22 mouse cellular contexts compared by ENCODE assay signal in genomic region chr7:125516723-125517122, GRCm38 (mm10). TPM values are rescaled to one million over a fixed set of nuclear protein-coding genes. Genes with fewer than 3 reads are reported as not detected.
DNase-seq lines count a peak whose midpoint lies in the region; ATAC-seq lines count a peak whose summit lies in the region.
"Had no signal": no experiment of that assay in that cellular context is flagged by ENCODE, and none has a peak within 500 bp of the region (broad histone marks: within the 10 kb centered on the region; RNA-seq: fewer than 3 reads in every experiment).

No protein-coding gene starts in this region.

- H3K27me3 ChIP-seq in liver, embryonic 11.5 days (replicated peaks; ENCODE audit: control insufficient read depth, insufficient read depth, low read length), result no peaks in the 10 kb centered on the region
- H3K27me3 ChIP-seq: heart, embryonic 13.5 days; hindbrain, embryonic 15.5 days; kidney, embryonic 15.5 days; limb, embryonic 13.5 days; lung, embryonic 15.5 days; neural tube, embryonic 13.5 days had no signal

- H3K27ac ChIP-seq in liver, embryonic 11.5 days (ENCODE audit: low read depth, low read length), result peak overlapping the region; percentile 68
- H3K27ac ChIP-seq: hindbrain, embryonic 15.5 days; lung, embryonic 15.5 days; macrophage; neural tube, embryonic 13.5 days had no signal

- no peaks in the 10 kb centered on the region for H3K36me3 ChIP-seq in liver, embryonic 11.5 days (ENCODE audit: control insufficient read depth, insufficient read depth, low read length)
- H3K36me3 ChIP-seq: heart, embryonic 13.5 days; hindbrain, embryonic 15.5 days; kidney, embryonic 15.5 days; limb, embryonic 13.5 days; lung, embryonic 15.5 days; neural tube, embryonic 13.5 days had no signal

- ATAC-seq in common myeloid progenitor, adult 5-6 weeks (replicated peaks; ENCODE audit: low read depth, poor library complexity, severe bottlenecking), result peak; percentile 52; the same call in 1 of the 2 replicates
- ATAC-seq in liver, embryonic 11.5 days (replicated peaks; ENCODE audit: low FRiP score), result peak; percentile 81
- ATAC-seq in megakaryocyte progenitor cell, adult 5-6 weeks (replicated peaks; ENCODE audit: poor library complexity), result peak; percentile 83
- ATAC-seq in megakaryocyte, adult 5-6 weeks (ENCODE audit: poor library complexity, severe bottlenecking), result no peak
- ATAC-seq: forebrain, embryonic 16.5 days; intestine, embryonic 16.5 days had no signal

- no peak overlapping the region for H3K9ac ChIP-seq in liver, embryonic 11.5 days (ENCODE audit: low read depth, low read length)
- H3K9ac ChIP-seq: heart, embryonic 13.5 days; hindbrain, embryonic 15.5 days; kidney, embryonic 15.5 days; limb, embryonic 13.5 days; lung, embryonic 15.5 days; neural tube, embryonic 13.5 days had no signal

- peak overlapping the region; percentile 34 for H3K4me2 ChIP-seq in liver, embryonic 11.5 days
- H3K4me2 ChIP-seq: heart, embryonic 13.5 days; hindbrain, embryonic 15.5 days; kidney, embryonic 15.5 days; limb, embryonic 13.5 days; lung, embryonic 15.5 days; neural tube, embryonic 13.5 days had no signal

- DNase-seq in adrenal gland, adult 2 months, result peak; percentile 33
- DNase-seq in adrenal gland, postnatal 14 days, result no peak
- DNase-seq in liver, embryonic 11.5 days (ENCODE audit: low spot score), result no peak
- no peak for DNase-seq in spleen, postnatal 14 days (ENCODE audit: low spot score in 2 of 2)
- no peak for DNase-seq in thymus, postnatal 0 days (ENCODE audit: low spot score)
- DNase-seq: adrenal gland, postnatal 10 days; cerebellum, adult 18-20 months; cerebellum, postnatal 25 days; midbrain, embryonic 14.5 days; thymus, postnatal 4 days had no signal

- H3K4me3 ChIP-seq in liver, embryonic 11.5 days (ENCODE audit: low read depth, low read length), result no peak overlapping the region
- H3K4me3 ChIP-seq: heart, embryonic 13.5 days; hindbrain, embryonic 15.5 days; kidney, embryonic 15.5 days; limb, embryonic 13.5 days; lung, embryonic 15.5 days; neural tube, embryonic 13.5 days had no signal

- peaks cover 35% of the 10 kb centered on the region for H3K4me1 ChIP-seq in liver, embryonic 11.5 days (replicated peaks; ENCODE audit: control insufficient read depth, insufficient read depth, low read length)
- H3K4me1 ChIP-seq: hindbrain, embryonic 15.5 days; lung, embryonic 15.5 days; neural tube, embryonic 13.5 days had no signal

- H3K9me3 ChIP-seq in liver, embryonic 11.5 days (ENCODE audit: control insufficient read depth, low read length), result no peaks in the 10 kb centered on the region
- H3K9me3 ChIP-seq: heart, embryonic 13.5 days; hindbrain, embryonic 15.5 days; kidney, embryonic 15.5 days; limb, embryonic 13.5 days; lung, embryonic 15.5 days; neural tube, embryonic 13.5 days had no signal

- WGBS in liver, embryonic 11.5 days, result 46% methylated on average over 8 of the region's 8 CpGs

RNA-seq across cellular contexts. Expression of gene Nsmce1, which starts 25.3 kb away (rescaled TPM):
- total RNA-seq in adrenal gland, adult 2 months (2021), result 10 to 100 TPM; 35.0 to 50.0 TPM
- polyA plus RNA-seq in adrenal gland, adult 2 months (2012; rRNA removed), result 46.7 and 50.8 TPM in 2 replicates
- total RNA-seq in adrenal gland, postnatal 14 days (2021), result 43.3 and 44.6 TPM in 2 replicates
- 75.2 and 99.7 TPM in 2 replicates for total RNA-seq in common myeloid progenitor, adult 5-6 weeks (2017)
- polyA plus RNA-seq in liver, embryonic 11.5 days (2014; fragmentation: Nextera tagmentation; extraction: Ambion mirVana), result 126 and 132 TPM in 2 replicates
- total RNA-seq in megakaryocyte progenitor cell, adult 5-6 weeks (2015), result 76.9 and 80.9 TPM in 2 replicates
- total RNA-seq in megakaryocyte progenitor cell, adult 5-6 weeks (2017), result 71.8 and 77.2 TPM in 2 replicates
- 62.5 and 74.2 TPM in 2 replicates for total RNA-seq in megakaryocyte, adult 5-6 weeks (2015)
- 73.6 and 73.8 TPM in 2 replicates for total RNA-seq in megakaryocyte, adult 5-6 weeks (2017)
- 191 and 200 TPM in 2 replicates for polyA plus RNA-seq in thymus, postnatal 0 days (2015; fragmentation: Nextera tagmentation; extraction: Ambion mirVana)

RNA-seq across cellular contexts. Expression of gene Il4ra, which starts 35.2 kb away (rescaled TPM):
- total RNA-seq in adrenal gland, adult 2 months (2021), result 100 to 1,000 TPM in 1 of 2 experiments, 10 to 100 TPM in 1; 49.6 to 142 TPM
- 76.2 and 114 TPM in 2 replicates for polyA plus RNA-seq in adrenal gland, adult 2 months (2012; rRNA removed)
- 51.5 and 62.0 TPM in 2 replicates for total RNA-seq in adrenal gland, postnatal 14 days (2021)
- total RNA-seq in common myeloid progenitor, adult 5-6 weeks (2017), result 21.2 and 23.0 TPM in 2 replicates
- 4.4 and 5.3 TPM in 2 replicates for polyA plus RNA-seq in liver, embryonic 11.5 days (2014; fragmentation: Nextera tagmentation; extraction: Ambion mirVana)
- 10.5 and 12.0 TPM in 2 replicates for total RNA-seq in megakaryocyte progenitor cell, adult 5-6 weeks (2015)
- 19.2 and 20.4 TPM in 2 replicates for total RNA-seq in megakaryocyte progenitor cell, adult 5-6 weeks (2017)
- 11.9 and 15.9 TPM in 2 replicates for total RNA-seq in megakaryocyte, adult 5-6 weeks (2015)
- total RNA-seq in megakaryocyte, adult 5-6 weeks (2017), result 29.8 and 31.7 TPM in 2 replicates
- polyA plus RNA-seq in thymus, postnatal 0 days (2015; fragmentation: Nextera tagmentation; extraction: Ambion mirVana), result 45.8 and 47.1 TPM in 2 replicates
